12 mouse cellular contexts compared by ENCODE assay signal in the genomic region with DNA sequence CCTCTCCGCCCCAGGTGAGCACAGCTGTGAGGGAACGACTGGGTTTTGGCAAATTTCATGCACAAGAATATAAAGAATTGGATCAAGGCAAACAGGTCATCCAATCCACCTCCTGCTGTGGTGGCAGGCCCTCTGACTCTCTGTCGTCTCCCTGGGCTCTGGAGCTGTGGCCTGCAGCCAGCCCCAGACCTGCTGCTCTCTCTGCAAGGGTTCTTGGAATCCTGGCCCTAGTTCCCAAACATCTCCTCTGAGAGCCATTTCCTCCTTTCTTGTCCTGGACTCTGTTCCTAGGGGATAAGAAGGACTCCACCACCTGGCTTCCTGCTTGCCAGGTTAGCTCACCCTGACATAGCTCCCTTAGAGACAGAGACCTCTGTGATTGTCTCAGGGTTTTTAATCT. TPM values are rescaled to one million over a fixed set of nuclear protein-coding genes. Genes with fewer than 3 reads are reported as not detected.
"Had no signal": no experiment of that assay in that cellular context is flagged by ENCODE, and none has a peak within 500 bp of the region (broad histone marks: within the 10 kb centered on the region; RNA-seq: fewer than 3 reads in every experiment).

No protein-coding gene starts in this region.

- H3K27ac ChIP-seq: limb, embryonic 15.5 days; liver, embryonic 12.5 days; macrophage; midbrain, embryonic 12.5 days had no signal

- H3K36me3 ChIP-seq: limb, embryonic 15.5 days; liver, embryonic 12.5 days; midbrain, embryonic 12.5 days had no signal

- H3K4me3 ChIP-seq: limb, embryonic 15.5 days; liver, embryonic 12.5 days; megakaryocyte, embryonic 14.5 days; midbrain, embryonic 12.5 days had no signal

- DNase-seq: kidney, postnatal 14 days; layer of hippocampus, postnatal 36 days; lung, embryonic 14.5 days; lung, postnatal 14 days; right cerebral cortex, postnatal 25 days; thymus, postnatal 4 days had no signal

- ATAC-seq: liver, embryonic 12.5 days had no signal

- H3K9me3 ChIP-seq: limb, embryonic 15.5 days; liver, embryonic 12.5 days; midbrain, embryonic 12.5 days had no signal

- H3K4me1 ChIP-seq: limb, embryonic 15.5 days; liver, embryonic 12.5 days; megakaryocyte, embryonic 14.5 days; midbrain, embryonic 12.5 days had no signal

- H3K4me2 ChIP-seq: limb, embryonic 15.5 days; liver, embryonic 12.5 days; lung, embryonic 14.5 days; midbrain, embryonic 12.5 days had no signal

- H3K9ac ChIP-seq: limb, embryonic 15.5 days; liver, embryonic 12.5 days; lung, embryonic 14.5 days; midbrain, embryonic 12.5 days had no signal

RNA-seq across cellular contexts. Expression of a gene that starts 7.8 kb away (rescaled TPM):
- polyA plus RNA-seq: liver, embryonic 16.5 days; macrophage had no signal
